Mouse (Mus musculus): Measurements from ENCODE around the gene H3f3b. TPM values are rescaled to one million over a fixed set of nuclear protein-coding genes. Genes with fewer than 3 reads are reported as not detected.

H3f3b gene
- polyA plus RNA-seq, 1 experiment, result 1,173 TPM

- DNase-seq (ENCODE audit: low read depth), result no peak
- TF ChIP-seq CTCF (IDR thresholded peaks at IDR 0.05; ENCODE audit: borderline replicate concordance, extremely low read depth, insufficient read depth, insufficient read length), result no peak
- TF ChIP-seq POLR2A (IDR thresholded peaks at IDR 0.05; ENCODE audit: borderline replicate concordance, extremely low read depth, insufficient read depth, insufficient read length, poor library complexity, severe bottlenecking), result no peak
Observed at GRCm38 (mm10) chr11:116007095-116007850, 20.5 kb downstream of the H3f3b start.

- no peak for DNase-seq (ENCODE audit: low read depth)
- no peak for TF ChIP-seq POLR2A (IDR thresholded peaks at IDR 0.05; ENCODE audit: borderline replicate concordance, extremely low read depth, insufficient read depth, insufficient read length, poor library complexity, severe bottlenecking)
- TF ChIP-seq CTCF (IDR thresholded peaks at IDR 0.05; ENCODE audit: borderline replicate concordance, extremely low read depth, insufficient read depth, insufficient read length), result no peak
Observed at GRCm38 (mm10) chr11:116005701-116006419, 21.9 kb downstream of the H3f3b start.

- peak; percentile 81 for DNase-seq (ENCODE audit: low read depth)
- TF ChIP-seq CTCF (IDR thresholded peaks at IDR 0.05; ENCODE audit: borderline replicate concordance, extremely low read depth, insufficient read depth, insufficient read length) (peak; percentile 49), POLR2A (IDR thresholded peaks at IDR 0.05; ENCODE audit: borderline replicate concordance, extremely low read depth, insufficient read depth, insufficient read length, poor library complexity, severe bottlenecking) (no peak)
Observed at GRCm38 (mm10) chr11:116004840-116005700, 22.7 kb downstream of the H3f3b start.

- no peak for DNase-seq (ENCODE audit: low read depth)
Observed at GRCm38 (mm10) chr11:116004186-116004823, 23.5 kb downstream of the H3f3b start.

GRCm38 (mm10) chr11:116002894-116003293 lies 24.9 kb downstream of the H3f3b start:
- no peak for DNase-seq (ENCODE audit: low read depth)

More at GRCm38 (mm10) chr11:116004186-116004823, 23.5 kb downstream of the H3f3b start:
- no peak for TF ChIP-seq CTCF (IDR thresholded peaks at IDR 0.05; ENCODE audit: borderline replicate concordance, extremely low read depth, insufficient read depth, insufficient read length)
- TF ChIP-seq POLR2A (IDR thresholded peaks at IDR 0.05; ENCODE audit: borderline replicate concordance, extremely low read depth, insufficient read depth, insufficient read length, poor library complexity, severe bottlenecking), result no peak

GRCm38 (mm10) chr11:116001725-116002124 lies 26.0 kb downstream of the H3f3b start:
- TF ChIP-seq POLR2A (IDR thresholded peaks at IDR 0.05; ENCODE audit: borderline replicate concordance, extremely low read depth, insufficient read depth, insufficient read length, poor library complexity, severe bottlenecking) (no peak), CTCF (IDR thresholded peaks at IDR 0.05; ENCODE audit: borderline replicate concordance, extremely low read depth, insufficient read depth, insufficient read length) (no peak)

More at GRCm38 (mm10) chr11:116002894-116003293, 24.9 kb downstream of the H3f3b start:
- TF ChIP-seq CTCF (IDR thresholded peaks at IDR 0.05; ENCODE audit: borderline replicate concordance, extremely low read depth, insufficient read depth, insufficient read length) (no peak), POLR2A (IDR thresholded peaks at IDR 0.05; ENCODE audit: borderline replicate concordance, extremely low read depth, insufficient read depth, insufficient read length, poor library complexity, severe bottlenecking) (no peak)

GRCm38 (mm10) chr11:116000607-116001006 lies 27.2 kb downstream of the H3f3b start:
- DNase-seq (ENCODE audit: low read depth), result no peak
- TF ChIP-seq CTCF (IDR thresholded peaks at IDR 0.05; ENCODE audit: borderline replicate concordance, extremely low read depth, insufficient read depth, insufficient read length) (no peak), POLR2A (IDR thresholded peaks at IDR 0.05; ENCODE audit: borderline replicate concordance, extremely low read depth, insufficient read depth, insufficient read length, poor library complexity, severe bottlenecking) (no peak)

More at GRCm38 (mm10) chr11:116001725-116002124, 26.0 kb downstream of the H3f3b start:
- DNase-seq (ENCODE audit: low read depth), result no peak

- no peak for TF ChIP-seq POLR2A (IDR thresholded peaks at IDR 0.05; ENCODE audit: borderline replicate concordance, extremely low read depth, insufficient read depth, insufficient read length, poor library complexity, severe bottlenecking)
- TF ChIP-seq CTCF (IDR thresholded peaks at IDR 0.05; ENCODE audit: borderline replicate concordance, extremely low read depth, insufficient read depth, insufficient read length), result peak; percentile 73; the same call in 1 of the 2 replicates
- peak; percentile 78 for DNase-seq (ENCODE audit: low read depth)
Observed at GRCm38 (mm10) chr11:115999538-116000143, 28.1 kb downstream of the H3f3b start.

- TF ChIP-seq POLR2A (IDR thresholded peaks at IDR 0.05; ENCODE audit: borderline replicate concordance, extremely low read depth, insufficient read depth, insufficient read length, poor library complexity, severe bottlenecking) (no peak), CTCF (IDR thresholded peaks at IDR 0.05; ENCODE audit: borderline replicate concordance, extremely low read depth, insufficient read depth, insufficient read length) (no peak)
- no peak for DNase-seq (ENCODE audit: low read depth)
Observed at GRCm38 (mm10) chr11:115999027-115999426, 28.7 kb downstream of the H3f3b start.

GRCm38 (mm10) chr11:115997662-115998061 lies 30.1 kb downstream of the H3f3b start:
- TF ChIP-seq POLR2A (IDR thresholded peaks at IDR 0.05; ENCODE audit: borderline replicate concordance, extremely low read depth, insufficient read depth, insufficient read length, poor library complexity, severe bottlenecking) (no peak), CTCF (IDR thresholded peaks at IDR 0.05; ENCODE audit: borderline replicate concordance, extremely low read depth, insufficient read depth, insufficient read length) (no peak)
- DNase-seq (ENCODE audit: low read depth), result no peak
